ENCODE assay signal across 24 mouse cellular contexts in the genomic region with DNA sequence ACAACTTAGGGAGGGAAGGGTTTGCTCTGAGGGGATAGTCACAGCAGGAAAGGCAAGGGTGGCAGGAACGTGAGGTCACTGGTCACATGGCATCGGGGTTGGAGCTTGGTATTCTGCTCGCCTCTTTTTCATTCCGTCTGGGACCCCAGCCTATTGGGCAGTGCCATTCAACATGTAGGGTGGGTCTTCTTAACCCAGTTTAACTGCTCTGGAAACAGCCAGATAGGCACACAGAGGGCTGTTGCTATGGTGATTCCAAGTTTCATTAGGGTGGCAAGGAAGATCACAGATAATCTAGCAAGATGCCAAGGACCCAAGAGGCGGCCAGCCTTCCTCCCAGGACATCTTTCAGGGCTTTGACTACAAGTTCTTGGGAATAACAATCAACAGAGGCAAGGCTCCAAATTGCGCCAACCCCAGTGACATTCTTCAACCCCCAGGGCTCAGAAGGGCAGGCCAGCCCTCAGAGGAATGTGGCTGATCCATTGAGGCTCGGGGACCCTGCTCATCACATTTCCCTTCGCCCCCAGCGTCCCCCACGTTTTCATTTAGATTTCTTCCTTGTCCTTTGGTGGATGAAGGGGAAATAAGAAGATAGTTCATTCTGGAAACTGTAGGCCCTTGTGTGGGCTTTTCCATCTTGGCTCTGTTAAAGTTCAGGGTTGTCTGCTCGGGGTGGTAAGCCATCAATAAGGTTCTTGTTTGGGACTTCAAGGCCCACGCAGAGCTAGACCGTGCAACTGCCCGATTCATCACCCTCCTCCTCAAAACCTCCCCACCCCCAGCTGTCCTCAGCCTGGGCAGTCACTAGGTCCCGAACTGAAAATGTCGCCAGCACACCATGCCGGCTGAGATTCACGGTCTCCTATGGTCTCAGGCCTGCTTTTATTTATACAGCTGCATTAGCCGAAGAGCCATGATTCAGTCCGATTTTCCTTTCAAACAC. TPM values are rescaled to one million over a fixed set of nuclear protein-coding genes. Genes with fewer than 3 reads are reported as not detected.
DNase-seq lines count a peak whose midpoint lies in the region; ATAC-seq lines count a peak whose summit lies in the region.
"Had no signal": no experiment of that assay in that cellular context is flagged by ENCODE, and none has a peak within 500 bp of the region (broad histone marks: within the 10 kb centered on the region; RNA-seq: fewer than 3 reads in every experiment).

No protein-coding gene starts in this region.

- H3K4me3 ChIP-seq in intestine, embryonic 14.5 days (ENCODE audit: low read depth, low read length): no peak overlapping the region
- H3K4me3 ChIP-seq in intestine, embryonic 16.5 days (ENCODE audit: low read length): no peak overlapping the region
- H3K4me3 ChIP-seq: forebrain, embryonic 12.5 days; heart, adult 2 months; intestine, embryonic 15.5 days; limb, embryonic 10.5 days; megakaryocyte, embryonic 14.5 days had no signal

- 57% methylated on average over 20 of the region's 20 CpGs for WGBS in intestine, embryonic 14.5 days
- 71% methylated on average over 20 of the region's 20 CpGs for WGBS in intestine, embryonic 16.5 days

- H3K27ac ChIP-seq in intestine, embryonic 14.5 days (ENCODE audit: low read depth): peak overlapping the region; percentile 54
- H3K27ac ChIP-seq in intestine, embryonic 16.5 days (ENCODE audit: low read length): no peak overlapping the region; the same call in 1 of the 2 replicates
- H3K27ac ChIP-seq: forebrain, embryonic 12.5 days; heart, adult 2 months; intestine, embryonic 15.5 days; limb, embryonic 10.5 days had no signal

- H3K9ac ChIP-seq in intestine, embryonic 14.5 days (ENCODE audit: low read length): no peak overlapping the region
- H3K9ac ChIP-seq in intestine, embryonic 16.5 days (ENCODE audit: low read depth, low read length): no peak overlapping the region
- H3K9ac ChIP-seq: forebrain, embryonic 12.5 days; intestine, embryonic 15.5 days had no signal

- no peaks in the 10 kb centered on the region for H3K27me3 ChIP-seq in intestine, embryonic 14.5 days (replicated peaks; ENCODE audit: control insufficient read depth, insufficient read depth, low read length)
- no peaks in the 10 kb centered on the region for H3K27me3 ChIP-seq in intestine, embryonic 16.5 days (replicated peaks; ENCODE audit: control insufficient read depth, insufficient read depth, low read length)
- H3K27me3 ChIP-seq: CH12.LX; forebrain, embryonic 12.5 days; intestine, embryonic 15.5 days had no signal

- ATAC-seq in intestine, embryonic 14.5 days (replicated peaks; ENCODE audit: low FRiP score, low TSS enrichment, low read depth): no peak
- ATAC-seq in intestine, embryonic 16.5 days: no peak
- ATAC-seq: intestine, embryonic 15.5 days; midbrain, embryonic 16.5 days had no signal

- H3K36me3 ChIP-seq in intestine, embryonic 14.5 days (ENCODE audit: control insufficient read depth, insufficient read depth, low read length): no peaks in the 10 kb centered on the region
- no peaks in the 10 kb centered on the region for H3K36me3 ChIP-seq in intestine, embryonic 16.5 days (ENCODE audit: control insufficient read depth, insufficient read depth, low read length)
- H3K36me3 ChIP-seq: forebrain, embryonic 12.5 days; intestine, embryonic 15.5 days; limb, embryonic 10.5 days had no signal

- DNase-seq in adrenal gland, postnatal 36 days: peak; percentile 37 to 44
- DNase-seq in adrenal gland, postnatal 10 days: no peak
- no peak for DNase-seq in intestine, embryonic 14.5 days (ENCODE audit: low spot score)
- DNase-seq in right cerebral cortex, postnatal 10 days (ENCODE audit: low spot score in 2 of 2): peak; percentile 67 to 74
- DNase-seq in right cerebral cortex, postnatal 36 days (ENCODE audit: low spot score in 2 of 2): no peak
- no peak for DNase-seq in lung, postnatal 10 days
- DNase-seq: cerebellum, adult 18-20 months; cerebellum, postnatal 36 days; gastrocnemius, postnatal 25 days; heart, adult 2 months; heart, postnatal 36 days; kidney, postnatal 4 days; layer of hippocampus, postnatal 36 days; lung, adult 18-20 months; right cerebral cortex, adult 18-20 months; thymus, adult 2 months had no signal

- no peaks in the 10 kb centered on the region for H3K9me3 ChIP-seq in intestine, embryonic 14.5 days (ENCODE audit: control insufficient read depth, low read length)
- no peaks in the 10 kb centered on the region for H3K9me3 ChIP-seq in intestine, embryonic 16.5 days (ENCODE audit: control insufficient read depth, low read length)
- H3K9me3 ChIP-seq: forebrain, embryonic 12.5 days; intestine, embryonic 15.5 days; limb, embryonic 10.5 days; megakaryocyte, embryonic 14.5 days had no signal

- H3K4me1 ChIP-seq in intestine, embryonic 14.5 days (replicated peaks; ENCODE audit: control insufficient read depth, insufficient read depth, low read length): peaks cover 43% of the 10 kb centered on the region
- H3K4me1 ChIP-seq in intestine, embryonic 16.5 days (ENCODE audit: control insufficient read depth, insufficient read depth, low read length): peaks cover 36% of the 10 kb centered on the region
- H3K4me1 ChIP-seq: megakaryocyte, embryonic 14.5 days had no signal

- H3K4me2 ChIP-seq in intestine, embryonic 14.5 days (ENCODE audit: low read length): no peak overlapping the region
- H3K4me2 ChIP-seq in intestine, embryonic 16.5 days (ENCODE audit: low read depth, low read length): no peak overlapping the region
- H3K4me2 ChIP-seq: forebrain, embryonic 12.5 days; intestine, embryonic 15.5 days had no signal

RNA-seq across cellular contexts. Expression of a gene that starts 52.2 kb away (rescaled TPM):
- total RNA-seq in adrenal gland, postnatal 36 days (2021): 10 to 100 TPM; 12.2 to 27.4 TPM
- 10 to 100 TPM; 11.4 to 17.4 TPM for total RNA-seq in adrenal gland, postnatal 10 days (2021)
- 21.0 and 24.1 TPM in 2 replicates for polyA plus RNA-seq in intestine, embryonic 14.5 days (2014; fragmentation: Nextera tagmentation; extraction: Ambion mirVana)
- 16.5 and 16.9 TPM in 2 replicates for polyA plus RNA-seq in intestine, embryonic 16.5 days (2015; fragmentation: Nextera tagmentation; extraction: Ambion mirVana)
- total RNA-seq: MEL had no signal

Comparison
In these comparisons a context has a peak if more than half of its experiments do, and no peak if none do; other contexts are left out.
1. DNase-seq: peak in adrenal gland, postnatal 36 days (2 of 2) and right cerebral cortex, postnatal 10 days (2 of 2); none in adrenal gland, postnatal 10 days (single experiment), intestine, embryonic 14.5 days (single experiment), right cerebral cortex, postnatal 36 days (0 of 2) and lung, postnatal 10 days (single experiment).